Mouse (Mus musculus) right cerebral cortex, postnatal 4 days (tissue): ENCODE data around the gene Zfp54.
"Not testable (repeated sequence)": the region's sequence is repeated elsewhere in the genome, so short reads cannot be mapped to it uniquely, and the experiment has no call there.

ENCODE experiments used
- DNase-seq: peaks from one replicate; pipeline ENCODE4 v3.0.0-alpha.2; 2022

The Zfp54 gene

GRCm38 (mm10) chr17:21422664-21423599, at the start of gene Zfp54:
Zfp54 (plus strand) TSS chr17:21423227.
- DNase-seq: peak; percentile 52

- DNase-seq: no peak
These were observed 47.7 kb upstream of the Zfp54 start for GRCm38 (mm10) chr17:21375311-21375710.

GRCm38 (mm10) chr17:21383391-21384056, 39.5 kb upstream of the Zfp54 start, which contains the start of gene Zfp677:
Zfp677 (plus strand) TSS chr17:21383748.
- peak; percentile 49 for DNase-seq

GRCm38 (mm10) chr17:21384057-21384411, 39.0 kb upstream of the Zfp54 start:
- peak; percentile 9 for DNase-seq

GRCm38 (mm10) chr17:21438806-21439400, 15.9 kb downstream of the Zfp54 start:
- DNase-seq: not testable (repeated sequence)

GRCm38 (mm10) chr17:21449669-21450068, 26.6 kb downstream of the Zfp54 start:
- peak; percentile 52 for DNase-seq

GRCm38 (mm10) chr17:21450138-21450704, 27.2 kb downstream of the Zfp54 start, which contains the start of gene Zfp51:
Zfp51 (plus strand) TSS chr17:21450374.
- DNase-seq: peak; percentile 72

GRCm38 (mm10) chr17:21463550-21463949, 40.5 kb downstream of the Zfp54 start:
- DNase-seq: no peak

- DNase-seq: no peak
These were observed 49.1 kb downstream of the Zfp54 start for GRCm38 (mm10) chr17:21472032-21472652.

GRCm38 (mm10) chr17:21472653-21473307, 49.8 kb downstream of the Zfp54 start:
- no peak for DNase-seq

- no peak for DNase-seq
These were observed 50.5 kb downstream of the Zfp54 start for GRCm38 (mm10) chr17:21473362-21474190.

- not testable (repeated sequence) for DNase-seq
These were observed 51.7 kb downstream of the Zfp54 start for GRCm38 (mm10) chr17:21474729-21475128.

- not testable (repeated sequence) for DNase-seq
These were observed 52.3 kb downstream of the Zfp54 start for GRCm38 (mm10) chr17:21475290-21475689.

GRCm38 (mm10) chr17:21476351-21476750, 53.3 kb downstream of the Zfp54 start:
- not testable (repeated sequence) for DNase-seq

GRCm38 (mm10) chr17:21478103-21478777, 55.2 kb downstream of the Zfp54 start:
- not testable (repeated sequence) for DNase-seq
